Mouse (Mus musculus) hindbrain, embryonic 12.5 days (tissue): ENCODE data around the gene Cdc42bpg. TPM values are rescaled to one million over a fixed set of nuclear protein-coding genes. Genes with fewer than 3 reads are reported as not detected.

ENCODE experiments used
- ATAC-seq: fragments of 200-750 bp; cut with Nextera tagmentation; 2 replicates; pipeline ENCODE4 v1.8.0; 2017; ENCODE audit warnings: moderate TSS enrichment; ENCODE audit not compliant: low FRiP score
- H3K27ac ChIP-seq: fragments of 300-500 bp; sonication (generic); 2 replicates; pipeline ENCODE4 v1.5.1; 2016; ENCODE audit warnings: mild to moderate bottlenecking
- H3K27me3 ChIP-seq: fragments of 300-500 bp; sonication (generic); 2 replicates; pipeline ENCODE4 v1.6.1; 2016; ENCODE audit warnings: mild to moderate bottlenecking
- H3K36me3 ChIP-seq: fragments of 300-500 bp; sonication (generic); 2 replicates; pipeline ENCODE4 v1.6.1; 2016; ENCODE audit warnings: mild to moderate bottlenecking
- H3K4me1 ChIP-seq: fragments of 300-500 bp; sonication (generic); 2 replicates; pipeline ENCODE4 v1.6.1; 2016
- H3K4me2 ChIP-seq: fragments of 300-500 bp; sonication (generic); replicated peaks from 2 replicates; pipeline ENCODE4 v1.6.1; 2016; ENCODE audit warnings: mild to moderate bottlenecking
- H3K4me3 ChIP-seq: fragments of 300-500 bp; sonication (generic); 2 replicates; pipeline ENCODE4 v1.5.1; 2016; ENCODE audit warnings: mild to moderate bottlenecking
- H3K9ac ChIP-seq: fragments of 300-500 bp; sonication (generic); 2 replicates; pipeline ENCODE4 v1.6.1; 2016; ENCODE audit warnings: mild to moderate bottlenecking, moderate library complexity
- H3K9me3 ChIP-seq: fragments of 300-500 bp; sonication (generic); replicated peaks from 2 replicates; pipeline ENCODE4 v1.6.1; 2016; ENCODE audit warnings: mild to moderate bottlenecking
- WGBS: fragments of 180-500 bp; shearing (Covaris S2); methylation state at CpG from one replicate; pipeline ENCODE4 v1.1.7; 2016; 5-methylcytosine and 5-hydroxymethylcytosine counted together
- polyA plus RNA-seq: library from polyadenylated mRNA; unstranded; fragments of >200 nt; fragmentation: Nextera tagmentation; extraction: Ambion mirVana; gene quantifications from 2 replicates; pipeline ENCODE4 v1.2.1, GENCODE M21; 2016

Gene Cdc42bpg
- polyA plus RNA-seq = 0.48 and 0.61 TPM in 2 replicates

GRCm38 (mm10) chr19:6306137-6306551 is at the start of gene Cdc42bpg:
Gene Cdc42bpg (plus strand): TSS chr19:6306456.
- peak; percentile 81 for ATAC-seq
- WGBS = under 1% methylated on average over 18 of the region's 38 CpGs
- Histone ChIP-seq H3K27ac (0 out of 2 replicates have a peak within 1 kb of the TSS, but pooled peaks have one; percentile 30), H3K4me3 (peak within 1 kb of the TSS; percentile 65), H3K4me1 (peaks cover 16% of the 10 kb centered on the region), H3K4me2 (peak within 1 kb of the TSS; percentile 73), H3K9me3 (no peaks in the 10 kb centered on the region), H3K36me3 (peaks cover 4% of the 10 kb centered on the region; the same call in 1 of the 2 replicates), H3K27me3 (no peaks in the 10 kb centered on the region), H3K9ac (peak within 1 kb of the TSS; percentile 73)

- no peak overlapping the region for H3K4me3 ChIP-seq
- H3K4me1 ChIP-seq = no peaks in the 10 kb centered on the region
- no peaks in the 10 kb centered on the region for H3K27me3 ChIP-seq
- H3K9me3 ChIP-seq = no peaks in the 10 kb centered on the region
- H3K27ac ChIP-seq = no peak overlapping the region
- H3K4me2 ChIP-seq = no peak overlapping the region
- no peak for ATAC-seq
- no peak overlapping the region for H3K9ac ChIP-seq
- peaks cover 69% of the 10 kb centered on the region for H3K36me3 ChIP-seq
- WGBS = 70% methylated on average over 2 of the region's 2 CpGs
Observed at GRCm38 (mm10) chr19:6260428-6260827, 45.8 kb upstream of the Cdc42bpg start.

- Histone ChIP-seq H3K9me3 (no peaks in the 10 kb centered on the region), H3K4me3 (no peak overlapping the region), H3K4me2 (no peak overlapping the region), H3K4me1 (no peaks in the 10 kb centered on the region), H3K9ac (no peak overlapping the region), H3K36me3 (peaks cover 64% of the 10 kb centered on the region), H3K27ac (no peak overlapping the region), H3K27me3 (no peaks in the 10 kb centered on the region)
- 81% methylated on average over 4 of the region's 4 CpGs for WGBS
- no peak for ATAC-seq
Observed at GRCm38 (mm10) chr19:6260946-6261345, 45.3 kb upstream of the Cdc42bpg start.

GRCm38 (mm10) chr19:6261379-6261778 is 44.9 kb upstream of the Cdc42bpg start:
- no peaks in the 10 kb centered on the region for H3K9me3 ChIP-seq
- H3K9ac ChIP-seq = no peak overlapping the region
- peaks cover 60% of the 10 kb centered on the region for H3K36me3 ChIP-seq
- no peaks in the 10 kb centered on the region for H3K4me1 ChIP-seq
- 93% methylated on average over 14 of the region's 14 CpGs for WGBS
- no peak overlapping the region for H3K4me3 ChIP-seq
- no peak overlapping the region for H3K27ac ChIP-seq
- ATAC-seq = no peak
- H3K4me2 ChIP-seq = no peak overlapping the region
- no peaks in the 10 kb centered on the region for H3K27me3 ChIP-seq

GRCm38 (mm10) chr19:6262222-6262621 is 44.0 kb upstream of the Cdc42bpg start:
- Histone ChIP-seq H3K9ac (no peak overlapping the region), H3K4me1 (no peaks in the 10 kb centered on the region), H3K4me3 (no peak overlapping the region), H3K4me2 (no peak overlapping the region), H3K9me3 (no peaks in the 10 kb centered on the region), H3K36me3 (peaks cover 51% of the 10 kb centered on the region), H3K27ac (no peak overlapping the region), H3K27me3 (no peaks in the 10 kb centered on the region)
- 60% methylated on average over 7 of the region's 7 CpGs for WGBS
- ATAC-seq = no peak

- WGBS = 83% methylated on average over 8 of the region's 8 CpGs
- no peak overlapping the region for H3K4me2 ChIP-seq
- no peaks in the 10 kb centered on the region for H3K27me3 ChIP-seq
- no peaks in the 10 kb centered on the region for H3K4me1 ChIP-seq
- no peak for ATAC-seq
- no peaks in the 10 kb centered on the region for H3K9me3 ChIP-seq
- H3K27ac ChIP-seq = no peak overlapping the region
- no peak overlapping the region for H3K4me3 ChIP-seq
- no peak overlapping the region for H3K9ac ChIP-seq
- peaks cover 44% of the 10 kb centered on the region for H3K36me3 ChIP-seq
Observed at GRCm38 (mm10) chr19:6262839-6263433, 43.3 kb upstream of the Cdc42bpg start.

GRCm38 (mm10) chr19:6264200-6264599 is 42.1 kb upstream of the Cdc42bpg start:
- Histone ChIP-seq H3K27me3 (no peaks in the 10 kb centered on the region), H3K4me2 (no peak overlapping the region), H3K9me3 (no peaks in the 10 kb centered on the region), H3K9ac (no peak overlapping the region), H3K27ac (no peak overlapping the region), H3K36me3 (peaks cover 32% of the 10 kb centered on the region), H3K4me3 (no peak overlapping the region), H3K4me1 (0 out of 2 replicates have a peak, but pooled peaks cover 2% of the 10 kb centered on the region)
- WGBS = 82% methylated on average over 9 of the region's 9 CpGs
- ATAC-seq = no peak

- no peaks in the 10 kb centered on the region for H3K9me3 ChIP-seq
- H3K4me1 ChIP-seq = 0 out of 2 replicates have a peak, but pooled peaks cover 2% of the 10 kb centered on the region
- H3K4me2 ChIP-seq = no peak overlapping the region
- no peaks in the 10 kb centered on the region for H3K27me3 ChIP-seq
- peaks cover 27% of the 10 kb centered on the region for H3K36me3 ChIP-seq
- H3K4me3 ChIP-seq = no peak overlapping the region
- 83% methylated on average over 8 of the region's 8 CpGs for WGBS
- no peak for ATAC-seq
- no peak overlapping the region for H3K27ac ChIP-seq
- no peak overlapping the region for H3K9ac ChIP-seq
Observed at GRCm38 (mm10) chr19:6264945-6265344, 41.3 kb upstream of the Cdc42bpg start.

GRCm38 (mm10) chr19:6265727-6266182 is 40.5 kb upstream of the Cdc42bpg start:
- ATAC-seq = no peak
- peaks cover 19% of the 10 kb centered on the region for H3K36me3 ChIP-seq
- 0 out of 2 replicates have a peak, but pooled peaks cover 2% of the 10 kb centered on the region for H3K4me1 ChIP-seq
- 70% methylated on average over 6 of the region's 6 CpGs for WGBS
- no peak overlapping the region for H3K27ac ChIP-seq
- no peak overlapping the region for H3K9ac ChIP-seq
- 0 out of 2 replicates have a peak, but pooled peaks cover under 1% of the 10 kb centered on the region for H3K27me3 ChIP-seq
- H3K9me3 ChIP-seq = no peaks in the 10 kb centered on the region
- H3K4me2 ChIP-seq = no peak overlapping the region
- no peak overlapping the region for H3K4me3 ChIP-seq

- no peak overlapping the region for H3K4me3 ChIP-seq
- 0 out of 2 replicates have a peak, but pooled peaks cover 2% of the 10 kb centered on the region for H3K4me1 ChIP-seq
- 0 out of 2 replicates have a peak, but pooled peaks cover under 1% of the 10 kb centered on the region for H3K36me3 ChIP-seq
- 78% methylated on average over 11 of the region's 11 CpGs for WGBS
- H3K4me2 ChIP-seq = no peak overlapping the region
- ATAC-seq = peak; percentile 34
- H3K27me3 ChIP-seq = 0 out of 2 replicates have a peak, but pooled peaks cover 4% of the 10 kb centered on the region
- no peaks in the 10 kb centered on the region for H3K9me3 ChIP-seq
- H3K27ac ChIP-seq = no peak overlapping the region
- no peak overlapping the region for H3K9ac ChIP-seq
Observed at GRCm38 (mm10) chr19:6267306-6268169, 38.7 kb upstream of the Cdc42bpg start.

DNA sequence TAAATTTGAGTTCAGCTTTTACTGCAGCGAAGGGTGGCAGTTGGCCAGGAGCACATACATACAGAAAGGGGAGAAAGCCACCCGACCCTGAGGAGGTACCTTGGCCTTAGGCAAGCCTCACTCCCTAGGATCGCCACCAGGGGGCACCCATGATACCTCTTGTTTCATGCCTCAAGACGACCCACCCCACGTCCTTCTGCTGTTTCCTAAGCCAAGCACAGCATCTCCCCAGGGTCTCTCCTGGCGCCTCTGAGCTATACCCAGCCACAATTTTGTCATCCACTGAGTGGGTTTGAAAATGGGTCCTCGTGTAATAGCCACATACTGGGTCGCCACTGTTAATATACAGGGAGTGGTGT is 38.1 kb upstream of the Cdc42bpg start:
- 17% methylated on average over 8 of the region's 8 CpGs for WGBS
- Histone ChIP-seq H3K9me3 (no peaks in the 10 kb centered on the region), H3K27me3 (0 out of 2 replicates have a peak, but pooled peaks cover 4% of the 10 kb centered on the region), H3K9ac (no peak overlapping the region), H3K4me2 (no peak overlapping the region), H3K4me3 (no peak overlapping the region), H3K36me3 (no peaks in the 10 kb centered on the region), H3K27ac (no peak overlapping the region), H3K4me1 (0 out of 2 replicates have a peak, but pooled peaks cover 2% of the 10 kb centered on the region)
- ATAC-seq = peak; percentile 66

DNA sequence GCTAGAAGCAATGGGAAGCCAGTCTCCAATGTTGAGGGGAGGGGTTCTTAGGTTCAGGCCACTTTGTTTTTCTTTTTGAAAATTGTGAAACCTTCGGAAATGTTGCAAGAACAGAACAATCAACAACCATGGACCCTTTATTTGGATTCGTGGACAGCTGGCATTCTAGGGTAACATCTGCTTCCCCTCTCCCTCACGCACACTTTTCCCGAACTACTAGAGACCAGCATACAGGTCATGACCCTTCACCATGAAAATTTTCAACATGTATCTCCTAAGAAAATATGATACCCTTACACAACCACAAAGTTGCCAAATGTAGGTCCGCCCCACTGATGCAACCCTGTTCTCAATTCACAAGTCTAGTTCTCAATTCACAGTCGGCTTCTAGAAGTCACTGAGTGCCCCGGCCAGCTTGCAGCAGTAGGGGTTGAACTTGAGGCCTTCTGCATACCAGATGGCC is 37.6 kb upstream of the Cdc42bpg start:
- 0 out of 2 replicates have a peak, but pooled peaks cover 4% of the 10 kb centered on the region for H3K27me3 ChIP-seq
- no peak overlapping the region for H3K9ac ChIP-seq
- 0 out of 2 replicates have a peak, but pooled peaks cover 2% of the 10 kb centered on the region for H3K4me1 ChIP-seq
- ATAC-seq = no peak
- H3K9me3 ChIP-seq = no peaks in the 10 kb centered on the region
- no peak overlapping the region for H3K27ac ChIP-seq
- no peak overlapping the region for H3K4me3 ChIP-seq
- WGBS = 83% methylated on average over 7 of the region's 7 CpGs
- no peaks in the 10 kb centered on the region for H3K36me3 ChIP-seq
- H3K4me2 ChIP-seq = no peak overlapping the region
